Mouse (Mus musculus): Measurements from ENCODE around the gene Gdap2.

- TF ChIP-seq CTCF (IDR thresholded peaks at IDR 0.05; ENCODE audit: low read depth, low read length) (no peak), POLR2A (IDR thresholded peaks at IDR 0.05; ENCODE audit: extremely low read depth, insufficient read depth, low read length) (no peak)
Measured at GRCm38 (mm10) chr3:100180471-100180870, 18.3 kb downstream of the Gdap2 start.

Measured in liver, adult 2 months (tissue).